Mouse (Mus musculus): Measurements from ENCODE around the gene Cpa5.

GRCm38 (mm10) chr6:30629989-30630388 is 19.2 kb downstream of the Cpa5 start:
- no peak for TF ChIP-seq CTCF (IDR thresholded peaks at IDR 0.05; ENCODE audit: insufficient read depth, low read length)
- TF ChIP-seq POLR2A (IDR thresholded peaks at IDR 0.05; ENCODE audit: borderline replicate concordance, extremely low read depth, low read depth, low read length), result no peak
